In genomic region chr8:111595712-111596484, GRCm38 (mm10) we compare ENCODE assay signal across 8 mouse cellular contexts. TPM values are rescaled to one million over a fixed set of nuclear protein-coding genes. Genes with fewer than 3 reads are reported as not detected.
DNase-seq lines count a peak whose midpoint lies in the region; ATAC-seq and TF ChIP-seq lines count a peak whose summit lies in the region.

No protein-coding gene starts in this region.

- no peaks in the 10 kb centered on the region for H3K27me3 ChIP-seq in forebrain, postnatal 0 days (ENCODE audit: insufficient read depth, low read length)
- no peaks in the 10 kb centered on the region for H3K27me3 ChIP-seq in forebrain, embryonic 11.5 days (ENCODE audit: control insufficient read depth, insufficient read depth, low read length)
- no peaks in the 10 kb centered on the region for H3K27me3 ChIP-seq in erythroblast, embryonic 14.5 days (ENCODE audit: control insufficient read depth)
- no peaks in the 10 kb centered on the region for H3K27me3 ChIP-seq in intestine, postnatal 0 days (replicated peaks; ENCODE audit: control insufficient read depth, insufficient read depth, low read length)
- no peaks in the 10 kb centered on the region for H3K27me3 ChIP-seq in lung, embryonic 15.5 days

- no peak overlapping the region for H3K4me3 ChIP-seq in forebrain, postnatal 0 days (ENCODE audit: low read depth, low read length)
- no peak overlapping the region for H3K4me3 ChIP-seq in forebrain, embryonic 11.5 days (ENCODE audit: low read depth, low read length)
- H3K4me3 ChIP-seq in erythroblast, embryonic 14.5 days (replicated peaks), result peak overlapping the region; percentile 59
- no peak overlapping the region for H3K4me3 ChIP-seq in intestine, postnatal 0 days (ENCODE audit: low read depth, low read length)
- H3K4me3 ChIP-seq in lung, embryonic 15.5 days, result no peak overlapping the region

- no peak for DNase-seq in forebrain, postnatal 0 days
- DNase-seq in forebrain, embryonic 11.5 days (ENCODE audit: low spot score), result no peak
- peak; percentile 73 to 82 for DNase-seq in CD8-positive naive resting alpha-beta T cell, adult 2 months (ENCODE audit: low read depth in 2 of 2, low spot score in 2 of 2)
- DNase-seq in spleen, postnatal 36 days (ENCODE audit: low spot score in 2 of 2), result peak; percentile 83
- DNase-seq in cerebellum, postnatal 4 days (ENCODE audit: low spot score in 2 of 2), result no peak

- peak; percentile 34; the same call in 1 of the 2 replicates for ATAC-seq in forebrain, postnatal 0 days
- no peak for ATAC-seq in forebrain, embryonic 11.5 days (replicated peaks; ENCODE audit: low FRiP score)
- peak; percentile 60 for ATAC-seq in intestine, postnatal 0 days
- ATAC-seq in lung, embryonic 15.5 days (ENCODE audit: borderline replicate concordance, extremely low read depth, low FRiP score, low TSS enrichment), result peak; percentile 66

- H3K27ac ChIP-seq in forebrain, postnatal 0 days (ENCODE audit: low read depth, low read length), result peak overlapping the region; percentile 9; the same call in 1 of the 2 replicates
- no peak overlapping the region for H3K27ac ChIP-seq in forebrain, embryonic 11.5 days (ENCODE audit: low read depth, low read length)
- H3K27ac ChIP-seq in intestine, postnatal 0 days (ENCODE audit: low read depth, low read length), result peak overlapping the region; percentile 71
- peak overlapping the region; percentile 90 for H3K27ac ChIP-seq in lung, embryonic 15.5 days

- no peaks in the 10 kb centered on the region for H3K36me3 ChIP-seq in forebrain, postnatal 0 days (ENCODE audit: insufficient read depth)
- H3K36me3 ChIP-seq in forebrain, embryonic 11.5 days (ENCODE audit: control insufficient read depth, insufficient read depth, low read length), result no peaks in the 10 kb centered on the region
- no peaks in the 10 kb centered on the region for H3K36me3 ChIP-seq in erythroblast, embryonic 14.5 days (ENCODE audit: control insufficient read depth)
- H3K36me3 ChIP-seq in intestine, postnatal 0 days (ENCODE audit: control insufficient read depth, insufficient read depth), result no peaks in the 10 kb centered on the region
- H3K36me3 ChIP-seq in lung, embryonic 15.5 days, result no peaks in the 10 kb centered on the region

- H3K9ac ChIP-seq in forebrain, postnatal 0 days, result no peak overlapping the region
- no peak overlapping the region for H3K9ac ChIP-seq in forebrain, embryonic 11.5 days (ENCODE audit: low read length)
- no peak overlapping the region for H3K9ac ChIP-seq in intestine, postnatal 0 days (ENCODE audit: low read depth, low read length)
- H3K9ac ChIP-seq in lung, embryonic 15.5 days, result no peak overlapping the region

- H3K4me1 ChIP-seq in forebrain, postnatal 0 days (ENCODE audit: insufficient read depth), result peaks cover 3% of the 10 kb centered on the region; the same call in 1 of the 2 replicates
- 0 out of 2 replicates have a peak, but pooled peaks cover 3% of the 10 kb centered on the region for H3K4me1 ChIP-seq in forebrain, embryonic 11.5 days (replicated peaks; ENCODE audit: control insufficient read depth, insufficient read depth, low read length)
- H3K4me1 ChIP-seq in erythroblast, embryonic 14.5 days (ENCODE audit: control insufficient read depth), result peaks cover 35% of the 10 kb centered on the region
- H3K4me1 ChIP-seq in intestine, postnatal 0 days (replicated peaks; ENCODE audit: control insufficient read depth, insufficient read depth, low read length), result peaks cover 21% of the 10 kb centered on the region
- H3K4me1 ChIP-seq in lung, embryonic 15.5 days, result peaks cover 69% of the 10 kb centered on the region

- no peak for TF ChIP-seq CTCF in forebrain, postnatal 0 days (IDR thresholded peaks at IDR 0.05; ENCODE audit: low read depth)
- TF ChIP-seq CTCF in intestine, postnatal 0 days (IDR thresholded peaks at IDR 0.05; ENCODE audit: low read depth), result no peak

- 91% methylated on average over 15 of the region's 15 CpGs for WGBS in forebrain, postnatal 0 days
- WGBS in forebrain, embryonic 11.5 days, result 93% methylated on average over 15 of the region's 15 CpGs
- 32% methylated on average over 15 of the region's 15 CpGs for WGBS in intestine, postnatal 0 days
- 45% methylated on average over 15 of the region's 15 CpGs for WGBS in lung, embryonic 15.5 days

- H3K4me2 ChIP-seq in forebrain, postnatal 0 days (ENCODE audit: low read depth), result no peak overlapping the region
- H3K4me2 ChIP-seq in forebrain, embryonic 11.5 days (ENCODE audit: low read depth, low read length, severe bottlenecking), result no peak overlapping the region
- H3K4me2 ChIP-seq in intestine, postnatal 0 days (replicated peaks; ENCODE audit: low read depth), result peak overlapping the region; percentile 48
- peak overlapping the region; percentile 41 for H3K4me2 ChIP-seq in lung, embryonic 15.5 days

- no peaks in the 10 kb centered on the region for H3K9me3 ChIP-seq in forebrain, postnatal 0 days (ENCODE audit: low read length)
- no peaks in the 10 kb centered on the region for H3K9me3 ChIP-seq in forebrain, embryonic 11.5 days (ENCODE audit: control insufficient read depth, low read length)
- no peaks in the 10 kb centered on the region for H3K9me3 ChIP-seq in erythroblast, embryonic 14.5 days (ENCODE audit: control insufficient read depth, low read length)
- no peaks in the 10 kb centered on the region for H3K9me3 ChIP-seq in intestine, postnatal 0 days (ENCODE audit: control insufficient read depth)
- H3K9me3 ChIP-seq in lung, embryonic 15.5 days, result no peaks in the 10 kb centered on the region

RNA-seq across cellular contexts. Expression of gene Ldhd, which starts 34.3 kb away (rescaled TPM):
- 0.54 and 1.8 TPM in 2 replicates for total RNA-seq in forebrain, postnatal 0 days (2014; rRNA removed)
- 0.65 and 1.1 TPM in 2 replicates for polyA plus RNA-seq in forebrain, postnatal 0 days (2015; fragmentation: Nextera tagmentation; extraction: Ambion mirVana)
- polyA plus RNA-seq in forebrain, embryonic 11.5 days (2014; fragmentation: Nextera tagmentation; extraction: Ambion mirVana), result 0.11 and 0.27 TPM in 2 replicates
- not detected in 2 replicates for polyA plus RNA-seq in erythroblast, embryonic 14.5 days (2012)
- polyA plus RNA-seq in intestine, postnatal 0 days (2015; fragmentation: Nextera tagmentation; extraction: Ambion mirVana), result 5.8 and 6.5 TPM in 2 replicates
- 0.54 and 0.63 TPM in 2 replicates for polyA plus RNA-seq in lung, embryonic 15.5 days (2015; fragmentation: Nextera tagmentation; extraction: Ambion mirVana)

RNA-seq across cellular contexts. Expression of gene Zfp1, which starts 47.3 kb away (rescaled TPM):
- total RNA-seq in forebrain, postnatal 0 days (2014; rRNA removed), result 29.9 and 34.3 TPM in 2 replicates
- polyA plus RNA-seq in forebrain, postnatal 0 days (2015; fragmentation: Nextera tagmentation; extraction: Ambion mirVana), result 20.0 and 24.7 TPM in 2 replicates
- polyA plus RNA-seq in forebrain, embryonic 11.5 days (2014; fragmentation: Nextera tagmentation; extraction: Ambion mirVana), result 21.8 and 25.0 TPM in 2 replicates
- 0.03 and 0.17 TPM in 2 replicates for polyA plus RNA-seq in erythroblast, embryonic 14.5 days (2012)
- 6.9 and 7.8 TPM in 2 replicates for polyA plus RNA-seq in intestine, postnatal 0 days (2015; fragmentation: Nextera tagmentation; extraction: Ambion mirVana)
- 18.9 and 20.0 TPM in 2 replicates for polyA plus RNA-seq in lung, embryonic 15.5 days (2015; fragmentation: Nextera tagmentation; extraction: Ambion mirVana)

Comparison
In these comparisons a context has a peak if more than half of its experiments do, and no peak if none do; other contexts are left out.
1. DNase-seq: peak in CD8-positive naive resting alpha-beta T cell, adult 2 months (2 of 2) and spleen, postnatal 36 days (2 of 2); none in forebrain, postnatal 0 days (single experiment), forebrain, embryonic 11.5 days (single experiment) and cerebellum, postnatal 4 days (0 of 2).
2. H3K4me2 ChIP-seq: peak in intestine, postnatal 0 days (single experiment) and lung, embryonic 15.5 days (single experiment); none in forebrain, postnatal 0 days (single experiment) and forebrain, embryonic 11.5 days (single experiment).